Mouse (Mus musculus): ENCODE data around the gene Hmx3.

Hmx3 gene

DNA sequence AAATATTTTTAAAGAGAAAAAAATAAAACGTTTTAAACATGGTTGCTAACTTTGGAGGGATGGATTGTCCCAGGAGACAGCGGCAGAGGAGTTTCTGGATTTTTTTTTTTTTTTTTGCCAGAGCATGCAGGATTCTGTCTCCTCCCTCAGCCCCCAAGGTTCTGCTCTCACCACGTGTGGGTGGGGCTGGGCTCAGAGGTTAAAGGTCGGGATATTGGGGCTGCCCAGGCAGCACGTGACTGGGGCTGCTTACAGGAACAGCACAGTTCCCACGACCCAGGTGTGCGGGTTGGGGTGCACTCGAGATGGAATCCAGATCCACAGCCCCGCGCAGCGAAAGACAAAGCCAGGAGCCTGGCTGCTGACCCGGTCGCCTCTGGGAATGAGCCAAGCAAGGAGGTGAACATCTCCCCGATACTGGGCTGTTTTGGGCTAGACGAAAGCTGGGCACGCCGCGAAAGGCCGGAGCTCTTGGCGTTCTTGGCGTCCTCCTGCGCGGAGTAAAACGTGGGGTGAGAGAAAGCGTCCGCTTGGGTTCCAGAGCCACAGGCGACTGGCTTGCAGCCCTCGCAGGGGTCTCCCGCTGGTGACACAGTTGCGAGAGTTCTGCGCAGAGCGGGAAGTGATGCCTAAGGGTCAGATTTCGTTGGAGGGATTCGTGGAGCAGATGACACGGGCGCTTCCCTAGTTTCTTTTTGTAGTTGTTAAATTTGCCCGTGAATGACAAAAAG, 14.0 kb downstream of the Hmx3 start:
- DNase-seq (ENCODE audit: low spot score) = no peak

- DNase-seq (ENCODE audit: low spot score) = no peak
Measured at GRCm38 (mm10) chr7:131557751-131558150, 15.1 kb downstream of the Hmx3 start.

DNA sequence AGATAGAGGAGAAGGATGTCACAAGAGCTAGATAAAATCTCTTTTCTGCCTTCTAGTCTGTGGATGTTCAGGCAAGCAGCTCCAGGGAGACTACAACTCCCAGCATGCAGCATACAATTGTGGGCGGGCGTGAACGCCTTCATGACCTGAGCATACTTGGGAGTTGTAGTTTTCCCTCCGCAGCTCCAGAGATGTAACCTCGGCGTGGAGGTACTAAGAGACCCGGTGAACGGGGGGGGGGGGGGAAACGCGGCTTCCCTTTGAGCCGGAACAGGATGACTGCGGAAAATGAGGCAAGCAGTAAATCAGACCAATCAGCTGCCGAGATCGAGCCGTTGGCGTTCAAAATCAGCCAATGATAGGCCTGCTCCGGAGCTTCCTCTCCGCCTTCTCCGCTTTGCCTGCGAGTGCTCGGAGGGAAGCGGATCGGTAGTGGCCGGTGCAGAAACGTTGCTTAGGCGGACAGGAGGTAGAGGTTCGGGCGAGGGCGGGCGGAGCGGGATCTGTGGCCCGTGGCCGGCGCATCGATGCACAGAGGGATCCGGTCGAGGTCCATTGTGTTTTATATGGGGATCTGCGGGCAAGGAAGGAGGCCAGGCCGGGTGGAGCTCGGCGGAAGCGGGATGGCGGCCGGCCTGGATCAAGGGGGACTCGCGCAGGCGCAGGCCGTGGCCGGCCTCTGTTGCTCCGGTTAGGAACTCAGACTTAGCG, 17.5 kb downstream of the Hmx3 start, which contains the start of gene Bub3:
Gene Bub3, plus strand, starts transcription at position 237 of the 711 bp plus-strand sequence.
- DNase-seq (ENCODE audit: low spot score) = peak; percentile 93

- DNase-seq (ENCODE audit: low spot score) = no peak
Measured at GRCm38 (mm10) chr7:131560697-131561042, 18.0 kb downstream of the Hmx3 start.

DNA sequence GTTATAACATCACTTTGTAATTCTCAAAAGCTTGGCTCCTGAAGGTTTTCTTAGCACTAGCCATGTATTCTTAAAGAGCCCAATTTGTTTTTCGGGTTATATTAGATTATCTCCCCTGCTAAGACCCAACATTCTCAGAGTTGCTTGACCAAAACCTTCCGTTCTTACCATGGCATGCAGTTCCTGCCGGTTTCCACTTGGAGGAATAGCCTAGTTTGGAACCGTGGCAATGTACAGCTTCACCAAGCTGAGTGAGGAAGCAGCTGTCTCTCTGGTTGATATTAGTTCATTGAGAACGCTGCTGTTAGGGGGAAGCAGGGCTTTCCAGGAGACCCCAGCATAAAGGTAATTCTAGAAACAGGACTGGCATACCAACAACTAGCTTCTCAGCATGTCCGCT, 32.6 kb downstream of the Hmx3 start:
- no peak for DNase-seq (ENCODE audit: low spot score)

DNA sequence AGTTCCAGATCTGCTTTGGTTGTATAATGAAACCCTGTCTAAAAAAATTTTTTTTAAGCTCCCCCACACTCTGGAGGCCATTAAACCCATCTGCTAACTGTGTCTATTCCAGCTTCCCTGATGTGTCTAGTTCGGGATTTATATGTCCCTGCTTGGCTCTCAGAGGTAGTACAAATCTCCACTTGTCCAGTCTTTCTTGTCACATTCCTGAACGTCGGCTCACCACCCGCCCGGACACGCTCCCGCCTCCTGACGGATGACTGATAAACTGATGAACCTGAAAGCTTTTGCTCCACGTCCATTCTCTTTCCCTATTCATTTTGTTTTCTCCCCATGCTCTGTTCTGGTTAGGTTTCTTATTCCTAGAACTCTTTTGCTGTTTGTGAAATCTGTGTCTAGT, 39.5 kb downstream of the Hmx3 start:
- no peak for DNase-seq (ENCODE audit: low spot score)

DNA sequence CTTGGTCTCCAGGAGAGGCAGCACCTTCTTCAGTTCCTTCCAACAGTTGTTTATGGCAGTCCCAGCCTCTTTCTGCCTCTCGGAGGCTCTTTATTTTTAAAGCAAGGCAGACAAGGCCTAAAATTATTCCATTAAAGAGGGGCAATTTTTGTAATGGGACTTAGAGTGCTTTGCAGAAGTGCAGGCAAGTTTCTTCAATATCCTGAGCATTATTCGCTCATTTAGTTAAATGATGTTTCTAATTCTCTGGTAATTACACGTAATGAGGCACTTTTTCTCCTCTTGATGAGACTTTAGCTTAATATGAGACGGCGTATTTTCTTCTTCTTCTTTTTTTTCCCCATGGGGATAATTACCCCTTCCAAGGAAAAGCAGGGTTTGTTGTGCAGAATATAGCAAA, 42.9 kb downstream of the Hmx3 start:
- no peak for DNase-seq (ENCODE audit: low spot score)
